Mouse (Mus musculus) limb, embryonic 13.5 days (tissue): Measurements from ENCODE around the gene Zfp462. TPM values are rescaled to one million over a fixed set of nuclear protein-coding genes. Genes with fewer than 3 reads are reported as not detected.
"Not testable (repeated sequence)": the region's sequence is repeated elsewhere in the genome, so short reads cannot be mapped to it uniquely, and the experiment has no call there.

ENCODE experiments used
- ATAC-seq: fragments of 200-750 bp; cut with Nextera tagmentation; 2 replicates; pipeline ENCODE4 v1.8.0; 2017; ENCODE audit warnings: low read depth, moderate number of reproducible peaks, moderate TSS enrichment; ENCODE audit not compliant: low FRiP score
- H3K27ac ChIP-seq: fragments of 300-500 bp; sonication (generic); 2 replicates; pipeline ENCODE4 v1.5.1; 2015; ENCODE audit warnings: inconsistent platforms, mild to moderate bottlenecking, moderate library complexity
- H3K27me3 ChIP-seq: fragments of 300-500 bp; sonication (generic); 2 replicates; pipeline ENCODE4 v1.6.1; 2015; ENCODE audit warnings: mild to moderate bottlenecking, inconsistent platforms
- H3K36me3 ChIP-seq: fragments of 300-500 bp; sonication (generic); 2 replicates; pipeline ENCODE4 v1.6.1; 2015; ENCODE audit warnings: inconsistent platforms, mild to moderate bottlenecking, moderate library complexity
- H3K4me1 ChIP-seq: fragments of 300-500 bp; sonication (generic); 2 replicates; pipeline ENCODE4 v1.6.1; 2015; ENCODE audit warnings: inconsistent platforms
- H3K4me2 ChIP-seq: fragments of 300-500 bp; sonication (generic); replicated peaks from 2 replicates; pipeline ENCODE4 v1.6.1; 2015; ENCODE audit warnings: inconsistent platforms, mild to moderate bottlenecking, moderate library complexity
- H3K4me3 ChIP-seq: fragments of 300-500 bp; sonication (generic); 2 replicates; pipeline ENCODE4 v1.5.1; 2015; ENCODE audit warnings: moderate library complexity, mild to moderate bottlenecking, inconsistent platforms
- H3K9ac ChIP-seq: fragments of 300-500 bp; sonication (generic); 2 replicates; pipeline ENCODE4 v1.6.1; 2015; ENCODE audit warnings: mild to moderate bottlenecking, inconsistent platforms
- H3K9me3 ChIP-seq: fragments of 300-500 bp; sonication (generic); 2 replicates; pipeline ENCODE4 v1.6.1; 2016; ENCODE audit warnings: inconsistent platforms
- WGBS: fragments of 180-500 bp; shearing (Covaris S2); methylation state at CpG from one replicate; pipeline ENCODE4 v1.1.7; 2015; 5-methylcytosine and 5-hydroxymethylcytosine counted together
- polyA plus RNA-seq: library from polyadenylated mRNA; unstranded; fragments of >200 nt; fragmentation: Nextera tagmentation; extraction: Ambion mirVana; gene quantifications from 2 replicates; pipeline ENCODE4 v1.2.1, GENCODE M21; 2015

Gene Zfp462
- polyA plus RNA-seq, 1 experiment from 2014 or later, result 6.8 TPM

DNA sequence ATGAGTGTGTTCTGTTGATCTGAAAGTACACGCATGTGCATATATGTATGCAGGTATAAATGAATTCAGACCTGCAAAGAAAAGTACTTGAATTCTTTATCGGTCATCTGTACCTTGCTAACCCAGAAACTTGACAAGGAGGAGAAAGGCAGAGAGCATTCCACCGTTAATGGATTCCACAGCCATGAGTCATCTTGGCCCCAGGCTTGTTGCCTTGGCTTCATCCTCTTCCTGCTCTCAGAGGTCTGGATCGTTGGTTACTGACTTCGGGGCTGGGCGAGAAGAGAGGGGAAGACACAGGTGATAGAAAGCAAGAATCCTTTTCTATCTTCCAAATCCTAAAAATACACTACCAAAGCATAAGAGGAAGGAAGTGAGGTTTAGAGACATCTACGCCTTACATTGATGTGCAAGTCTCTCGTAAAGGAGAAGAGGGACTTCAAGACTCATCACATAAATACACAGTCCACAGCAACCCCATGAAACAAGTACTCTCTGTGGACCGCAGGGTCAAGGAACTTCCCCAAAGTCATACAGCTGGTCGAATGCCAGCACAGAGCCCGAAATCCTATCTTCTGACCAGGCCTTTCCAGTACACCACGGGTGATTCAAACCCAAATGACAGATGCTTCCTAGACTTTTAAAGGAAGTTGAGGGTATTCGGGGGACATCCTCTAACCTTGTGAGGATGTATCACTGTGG is 35.1 kb downstream of the Zfp462 start:
- ATAC-seq, result no peak
- H3K36me3 ChIP-seq, result peaks cover 18% of the 10 kb centered on the region
- peaks cover 36% of the 10 kb centered on the region for H3K4me1 ChIP-seq
- no peaks in the 10 kb centered on the region for H3K27me3 ChIP-seq
- H3K27ac ChIP-seq, result no peak overlapping the region
- no peak overlapping the region for H3K4me2 ChIP-seq
- H3K9ac ChIP-seq, result no peak overlapping the region
- 70% methylated on average over 13 of the region's 13 CpGs for WGBS
- H3K9me3 ChIP-seq, result no peaks in the 10 kb centered on the region
- H3K4me3 ChIP-seq, result no peak overlapping the region

DNA sequence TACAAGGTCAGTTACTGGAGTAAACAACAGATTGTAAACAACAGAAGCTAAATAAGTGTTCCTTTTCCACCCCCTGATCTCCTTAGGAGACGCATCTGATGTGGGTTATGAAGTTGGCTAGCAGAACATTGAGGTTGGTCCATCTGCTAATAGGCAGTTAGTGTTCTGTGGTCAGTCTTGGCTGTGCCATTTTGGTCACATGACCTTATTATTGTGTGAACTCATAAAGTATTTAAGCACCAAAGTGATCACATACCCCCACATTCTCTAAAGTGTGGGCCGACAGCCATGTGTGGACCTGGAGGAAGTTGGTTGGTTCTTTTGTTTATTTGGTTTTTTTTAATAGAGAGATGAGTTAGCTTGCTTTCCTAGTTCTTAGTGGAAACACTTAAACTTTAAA is 39.7 kb downstream of the Zfp462 start:
- Histone ChIP-seq H3K27ac (no peak overlapping the region), H3K4me2 (no peak overlapping the region), H3K4me3 (no peak overlapping the region), H3K9ac (no peak overlapping the region), H3K4me1 (peaks cover 30% of the 10 kb centered on the region), H3K27me3 (no peaks in the 10 kb centered on the region), H3K36me3 (peaks cover 22% of the 10 kb centered on the region), H3K9me3 (no peaks in the 10 kb centered on the region)
- 55% methylated on average over 2 of the region's 2 CpGs for WGBS
- no peak for ATAC-seq

- no peak overlapping the region for H3K4me3 ChIP-seq
- no peak overlapping the region for H3K27ac ChIP-seq
- H3K4me2 ChIP-seq, result no peak overlapping the region
- no peaks in the 10 kb centered on the region for H3K9me3 ChIP-seq
- H3K27me3 ChIP-seq, result no peaks in the 10 kb centered on the region
- 88% methylated on average over 4 of the region's 4 CpGs for WGBS
- no peak overlapping the region for H3K9ac ChIP-seq
- H3K4me1 ChIP-seq, result peaks cover 9% of the 10 kb centered on the region
- peaks cover 12% of the 10 kb centered on the region for H3K36me3 ChIP-seq
- no peak for ATAC-seq
Observed at GRCm38 (mm10) chr4:54986671-54987070, 41.8 kb downstream of the Zfp462 start.

DNA sequence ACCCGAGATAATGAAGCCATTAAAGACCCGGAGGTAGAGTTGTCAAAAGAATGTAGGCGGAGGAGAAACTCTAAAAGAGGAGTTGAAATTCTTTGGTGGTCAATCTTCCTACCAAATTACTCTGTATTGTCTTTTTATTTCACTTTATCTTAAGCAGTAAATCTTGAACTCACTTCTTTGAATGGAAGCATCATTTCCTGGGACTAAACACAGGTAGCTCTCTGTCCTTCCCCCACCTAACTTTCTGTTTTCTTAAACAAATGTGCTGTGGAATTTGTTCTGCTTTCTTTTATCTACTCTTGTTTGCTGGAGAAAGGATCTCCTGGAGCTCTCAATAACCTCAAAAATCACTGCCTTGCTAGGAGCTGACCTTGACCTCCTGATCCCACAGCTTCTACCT is 42.4 kb downstream of the Zfp462 start:
- Histone ChIP-seq H3K4me3 (no peak overlapping the region), H3K27ac (no peak overlapping the region), H3K27me3 (no peaks in the 10 kb centered on the region), H3K9ac (no peak overlapping the region), H3K36me3 (peaks cover 12% of the 10 kb centered on the region), H3K4me1 (peaks cover 6% of the 10 kb centered on the region; the same call in 1 of the 2 replicates), H3K9me3 (no peaks in the 10 kb centered on the region), H3K4me2 (no peak overlapping the region)
- no peak for ATAC-seq
- WGBS, result 57% methylated on average over 3 of the region's 3 CpGs

DNA sequence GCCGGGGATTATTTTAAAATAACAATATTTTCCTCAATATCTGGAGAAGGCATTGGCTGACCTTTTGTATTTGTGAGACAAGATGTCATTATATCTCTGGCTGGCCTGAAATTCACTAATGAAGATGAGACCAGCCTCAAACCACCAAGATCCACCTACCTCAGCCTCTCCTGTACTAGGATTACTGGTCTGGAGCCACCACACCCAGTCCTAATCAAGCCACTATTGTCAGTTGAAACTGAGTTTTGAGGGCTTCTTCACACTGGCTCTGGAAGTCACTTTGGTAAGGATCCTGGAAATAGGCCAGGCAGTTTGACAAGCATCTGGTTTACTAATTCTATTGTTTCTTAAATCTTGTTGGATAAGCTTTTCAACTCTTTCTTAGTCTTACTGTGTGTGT is 43.1 kb downstream of the Zfp462 start:
- Histone ChIP-seq H3K9me3 (no peaks in the 10 kb centered on the region), H3K4me3 (no peak overlapping the region), H3K4me2 (no peak overlapping the region), H3K9ac (no peak overlapping the region), H3K27me3 (no peaks in the 10 kb centered on the region), H3K27ac (no peak overlapping the region), H3K4me1 (peaks cover 6% of the 10 kb centered on the region; the same call in 1 of the 2 replicates), H3K36me3 (peaks cover 11% of the 10 kb centered on the region)
- WGBS, result 86% methylated on average over 1 of the region's 1 CpGs
- ATAC-seq, result no peak

GRCm38 (mm10) chr4:54991973-54992372 is 47.1 kb downstream of the Zfp462 start:
- Histone ChIP-seq H3K4me2 (no peak overlapping the region), H3K27me3 (no peaks in the 10 kb centered on the region), H3K9ac (no peak overlapping the region), H3K36me3 (peaks cover 16% of the 10 kb centered on the region), H3K27ac (no peak overlapping the region), H3K4me3 (no peak overlapping the region), H3K9me3 (peaks cover 5% of the 10 kb centered on the region; the same call in 1 of the 2 replicates), H3K4me1 (no peaks in the 10 kb centered on the region)
- WGBS, result 47% methylated on average over 5 of the region's 5 CpGs
- ATAC-seq, result no peak

DNA sequence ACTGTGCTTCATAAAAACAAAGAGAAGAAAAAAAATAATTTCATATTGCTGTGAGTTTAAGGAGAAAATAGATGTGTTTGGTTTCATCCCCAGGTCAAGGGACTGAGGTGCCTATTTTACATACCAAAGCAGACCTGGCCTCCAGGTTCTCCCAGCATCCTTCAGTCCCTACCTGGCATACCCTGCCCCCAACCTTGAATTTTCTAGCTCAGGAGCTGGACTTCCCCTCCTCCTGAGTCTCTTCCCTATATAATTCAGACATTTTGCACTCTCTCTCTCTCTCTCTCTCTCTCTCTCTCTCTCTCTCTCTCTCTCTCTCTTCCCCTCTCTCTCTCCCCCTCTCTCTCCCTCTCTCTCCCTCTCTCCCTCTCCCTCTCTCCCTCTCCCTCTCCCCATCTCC is 48.2 kb downstream of the Zfp462 start:
- H3K9me3 ChIP-seq, H3K4me3 ChIP-seq, H3K27me3 ChIP-seq, H3K4me1 ChIP-seq, H3K4me2 ChIP-seq, H3K27ac ChIP-seq, ATAC-seq, H3K9ac ChIP-seq: not testable (repeated sequence)
- H3K36me3 ChIP-seq, result peaks cover 16% of the 10 kb centered on the region

GRCm38 (mm10) chr4:54995258-54995657 is 50.4 kb downstream of the Zfp462 start:
- peaks cover 2% of the 10 kb centered on the region; the same call in 1 of the 2 replicates for H3K4me1 ChIP-seq
- no peak overlapping the region for H3K4me3 ChIP-seq
- no peak overlapping the region for H3K9ac ChIP-seq
- H3K4me2 ChIP-seq, result no peak overlapping the region
- H3K36me3 ChIP-seq, result peaks cover 20% of the 10 kb centered on the region
- no peak overlapping the region for H3K27ac ChIP-seq
- no peak for ATAC-seq
- 82% methylated on average over 1 of the region's 1 CpGs for WGBS
- H3K27me3 ChIP-seq, result no peaks in the 10 kb centered on the region
- H3K9me3 ChIP-seq, result peaks cover 5% of the 10 kb centered on the region; the same call in 1 of the 2 replicates

- H3K9me3 ChIP-seq, result peaks cover 5% of the 10 kb centered on the region; the same call in 1 of the 2 replicates
- H3K4me2 ChIP-seq, result no peak overlapping the region
- no peak overlapping the region for H3K4me3 ChIP-seq
- WGBS, result 89% methylated on average over 2 of the region's 2 CpGs
- H3K9ac ChIP-seq, result no peak overlapping the region
- no peak for ATAC-seq
- H3K27me3 ChIP-seq, result no peaks in the 10 kb centered on the region
- peaks cover 19% of the 10 kb centered on the region for H3K36me3 ChIP-seq
- peaks cover 8% of the 10 kb centered on the region; the same call in 1 of the 2 replicates for H3K4me1 ChIP-seq
- H3K27ac ChIP-seq, result no peak overlapping the region
Observed at GRCm38 (mm10) chr4:54996064-54996463, 51.2 kb downstream of the Zfp462 start.

DNA sequence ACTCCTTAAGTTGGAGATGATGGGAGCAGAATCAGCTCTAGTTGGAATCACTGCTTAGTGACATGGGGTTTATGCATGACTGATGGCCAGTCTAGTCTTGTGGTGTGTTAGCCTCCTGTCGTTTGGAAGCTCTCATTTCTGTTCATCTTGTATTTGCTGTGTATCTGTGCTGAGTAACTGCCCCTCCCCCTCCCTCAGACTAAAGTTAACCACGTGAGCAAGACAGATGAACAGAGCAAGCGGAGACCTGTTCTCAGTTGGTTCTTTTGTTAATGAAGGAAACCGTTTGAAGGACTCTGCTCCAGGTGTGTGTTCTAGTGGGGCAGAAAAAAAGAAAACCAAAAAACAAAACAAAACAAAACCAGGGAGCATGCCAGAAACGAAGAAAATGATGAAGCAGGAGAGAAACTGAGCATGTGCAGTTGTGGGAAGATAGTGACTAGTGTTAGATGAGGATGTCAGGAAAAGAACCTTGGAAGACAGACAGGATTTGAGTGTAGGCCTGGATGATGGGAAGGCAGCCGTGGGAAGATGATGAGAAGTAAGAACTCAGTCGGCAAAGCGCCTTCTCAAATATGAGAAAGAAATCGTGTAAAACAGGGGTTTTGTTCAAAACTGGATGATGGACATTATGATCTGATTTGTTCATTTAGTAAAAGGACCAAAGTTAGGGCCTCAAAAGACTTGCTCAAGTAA is 53.4 kb downstream of the Zfp462 start:
- Histone ChIP-seq H3K27ac (no peak overlapping the region), H3K9ac (no peak overlapping the region), H3K9me3 (peaks cover 5% of the 10 kb centered on the region; the same call in 1 of the 2 replicates), H3K4me1 (peaks cover 14% of the 10 kb centered on the region; the same call in 1 of the 2 replicates), H3K4me3 (no peak overlapping the region), H3K27me3 (no peaks in the 10 kb centered on the region), H3K36me3 (peaks cover 24% of the 10 kb centered on the region), H3K4me2 (no peak overlapping the region)
- ATAC-seq, result no peak
- 76% methylated on average over 9 of the region's 9 CpGs for WGBS

DNA sequence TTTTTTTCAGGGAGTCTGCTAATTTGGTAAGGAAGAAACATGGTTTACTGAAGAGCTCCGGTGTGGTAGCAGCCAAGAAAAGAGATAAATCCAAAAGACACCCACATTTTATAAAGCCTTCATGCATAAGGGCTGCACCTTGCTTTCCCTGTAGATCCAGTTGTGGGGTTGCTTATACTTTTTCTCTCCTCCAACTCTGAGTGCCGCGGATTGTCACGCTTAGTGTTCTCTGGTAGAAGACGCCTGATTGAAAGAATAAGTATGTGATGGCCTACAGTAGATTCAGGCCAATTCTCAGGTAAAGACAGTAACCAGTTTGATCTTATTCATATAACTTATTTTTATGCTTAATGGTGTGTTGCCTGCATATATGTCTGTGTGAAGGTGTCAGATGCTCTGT is 54.7 kb downstream of the Zfp462 start:
- Histone ChIP-seq H3K36me3 (peaks cover 26% of the 10 kb centered on the region), H3K4me2 (no peak overlapping the region), H3K4me3 (no peak overlapping the region), H3K9ac (no peak overlapping the region), H3K27me3 (no peaks in the 10 kb centered on the region), H3K9me3 (peaks cover 5% of the 10 kb centered on the region; the same call in 1 of the 2 replicates), H3K27ac (no peak overlapping the region), H3K4me1 (peaks cover 25% of the 10 kb centered on the region)
- no peak for ATAC-seq
- WGBS, result 97% methylated on average over 5 of the region's 5 CpGs

DNA sequence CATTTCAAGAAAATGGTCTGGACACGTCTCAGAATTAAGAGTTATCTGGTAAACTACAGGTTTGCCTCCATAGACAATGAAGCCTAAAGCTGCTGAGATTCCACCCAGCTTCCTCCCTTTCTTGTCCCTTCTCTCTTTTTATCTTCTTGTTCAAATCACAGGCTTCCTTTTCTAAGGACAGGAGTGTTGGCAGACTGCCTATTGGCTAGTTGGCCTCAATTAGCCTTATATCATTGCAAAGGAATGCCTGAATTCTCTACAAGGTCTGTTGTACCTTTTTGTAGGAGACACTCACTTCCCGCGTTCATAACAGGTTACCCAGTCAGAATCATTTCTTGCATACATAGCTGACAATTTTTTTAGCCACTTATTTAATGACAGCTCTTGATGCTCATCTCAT is 56.5 kb downstream of the Zfp462 start:
- Histone ChIP-seq H3K27me3 (no peaks in the 10 kb centered on the region), H3K4me3 (no peak overlapping the region), H3K9ac (no peak overlapping the region), H3K4me1 (peaks cover 44% of the 10 kb centered on the region), H3K9me3 (peaks cover 2% of the 10 kb centered on the region; the same call in 1 of the 2 replicates), H3K27ac (no peak overlapping the region), H3K36me3 (peaks cover 18% of the 10 kb centered on the region), H3K4me2 (no peak overlapping the region)
- WGBS, result 79% methylated on average over 3 of the region's 3 CpGs
- no peak for ATAC-seq
